Mouse (Mus musculus) CD4-positive, CD25-positive, alpha-beta regulatory T cell, adult 2 months (primary cell): Measurements from ENCODE around the gene Osbpl8.
"Not testable (repeated sequence)": the region's sequence is repeated elsewhere in the genome, so short reads cannot be mapped to it uniquely, and the experiment has no call there.

Source experiments
- DNase-seq: peaks from one replicate; pipeline ENCODE4 v3.0.0-alpha.2; 2012; ENCODE audit warnings: low read depth, low spot score

The Osbpl8 gene

DNA sequence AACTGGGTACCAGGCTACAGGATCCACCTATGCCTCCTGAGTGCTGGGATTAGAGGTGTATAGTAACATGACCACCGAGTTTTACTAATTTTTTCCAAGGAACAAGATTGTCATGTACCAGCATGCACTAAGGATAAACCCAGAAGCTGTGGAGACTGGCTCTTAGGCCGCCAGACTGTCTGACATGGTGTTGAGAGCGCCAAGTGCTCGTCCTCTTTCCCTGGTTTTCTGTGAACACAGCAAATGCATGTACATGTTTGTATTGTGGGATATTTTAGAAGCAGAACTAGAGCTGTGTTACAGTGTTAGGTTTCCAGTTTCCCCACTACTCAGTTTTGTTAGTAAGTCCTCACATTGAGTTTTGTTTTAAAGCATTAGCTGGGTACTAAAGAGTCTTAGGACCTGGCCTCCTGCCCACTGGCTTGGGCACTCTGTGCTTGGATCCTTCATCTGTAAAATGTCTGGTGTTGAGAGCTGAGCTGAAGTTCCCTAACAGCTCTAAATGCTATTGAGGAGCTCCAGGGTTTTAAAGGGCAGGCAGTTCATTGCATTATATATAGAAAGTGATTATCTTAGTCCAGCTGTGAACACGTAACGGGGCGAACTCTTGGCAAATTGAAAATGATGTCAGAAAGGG is 19.2 kb downstream of the Osbpl8 start:
- no peak for DNase-seq

GRCm38 (mm10) chr10:111185574-111186269 is 21.2 kb downstream of the Osbpl8 start:
- no peak for DNase-seq

DNA sequence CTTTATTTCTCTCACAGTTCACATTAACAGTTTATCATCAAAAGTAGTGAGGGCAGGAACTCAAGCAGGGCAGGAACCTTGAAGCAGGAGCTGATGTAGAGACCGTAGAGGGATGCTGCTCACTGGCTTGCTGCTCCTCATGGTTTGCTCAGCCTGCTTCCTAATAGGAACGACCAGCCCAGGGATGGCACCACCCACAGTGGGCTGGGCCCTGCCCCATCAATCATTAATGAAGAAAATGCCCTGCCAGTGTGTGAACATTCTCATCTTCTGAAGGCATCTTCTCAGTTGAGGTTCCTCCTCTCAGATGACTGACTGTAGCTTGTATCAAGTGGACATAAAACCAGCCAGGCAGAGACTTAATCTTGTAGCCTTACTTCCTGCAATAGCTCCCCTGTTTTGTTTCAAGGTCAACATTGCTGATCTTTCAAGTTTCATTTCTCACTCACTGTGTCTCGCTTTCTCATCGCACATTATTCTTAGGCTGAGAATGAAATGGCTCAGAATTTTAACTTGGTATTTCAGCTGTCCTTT is 24.5 kb downstream of the Osbpl8 start:
- no peak for DNase-seq

GRCm38 (mm10) chr10:111190110-111190795 is 25.7 kb downstream of the Osbpl8 start:
- no peak for DNase-seq

GRCm38 (mm10) chr10:111193536-111193935 is 29.0 kb downstream of the Osbpl8 start:
- DNase-seq: no peak

DNA sequence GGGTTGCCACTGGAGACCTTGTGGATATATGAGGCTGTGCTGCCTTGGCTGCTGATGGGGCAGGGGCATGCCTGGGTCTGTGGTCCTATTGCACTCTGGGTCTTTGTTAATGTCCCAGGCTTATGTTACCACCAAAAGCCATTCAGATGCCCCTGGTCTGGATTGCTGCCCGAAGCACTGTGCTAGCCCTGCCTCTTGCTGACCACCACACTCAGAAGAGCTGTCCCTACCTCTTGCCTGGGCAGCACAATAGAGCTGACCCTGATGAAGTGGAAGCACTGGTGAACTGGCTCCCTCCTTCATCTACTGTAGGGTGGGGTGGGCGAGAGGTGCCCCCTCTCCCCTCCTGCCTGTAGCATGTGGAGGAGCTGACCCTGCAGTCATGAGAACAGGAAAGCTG is 31.6 kb downstream of the Osbpl8 start:
- no peak for DNase-seq

DNA sequence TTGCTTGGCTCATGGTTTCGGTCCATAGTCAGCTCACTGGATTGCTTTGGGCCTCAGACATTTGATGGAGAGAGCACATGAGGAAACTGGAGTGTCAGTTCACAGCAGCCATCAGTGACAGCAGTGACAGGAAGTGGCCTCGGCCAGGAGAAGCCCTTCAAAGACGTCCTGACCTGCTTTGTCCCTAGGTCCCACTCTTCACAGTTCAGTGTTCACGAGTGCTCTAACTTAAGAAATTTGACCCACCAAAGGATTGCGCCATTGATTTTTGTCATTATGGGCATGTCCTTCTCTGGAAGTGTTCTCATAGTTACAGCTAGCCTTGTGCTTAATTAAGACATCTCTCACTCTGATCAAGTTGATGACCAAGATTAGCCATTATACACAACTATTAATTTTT is 34.2 kb downstream of the Osbpl8 start:
- DNase-seq: not testable (repeated sequence)

DNA sequence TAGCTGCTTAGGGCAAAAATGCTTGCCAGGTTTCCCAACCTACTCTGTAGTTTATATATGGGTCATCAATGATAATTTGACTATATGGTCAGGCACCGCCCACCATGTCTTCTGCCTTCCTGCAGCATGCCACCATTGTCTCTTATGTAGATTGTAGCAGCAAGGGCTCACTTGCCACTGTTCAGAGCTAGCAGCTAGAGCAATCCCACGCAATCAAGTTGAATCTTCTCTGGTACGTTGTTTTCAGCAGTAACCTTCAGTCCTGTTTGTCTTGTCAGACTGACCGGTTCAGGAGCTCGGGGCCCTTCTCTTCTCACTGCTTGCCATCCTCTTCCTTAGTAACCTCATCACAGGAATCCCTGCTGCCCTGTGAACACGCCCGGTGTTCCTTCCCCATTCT is 36.6 kb downstream of the Osbpl8 start:
- no peak for DNase-seq

DNA sequence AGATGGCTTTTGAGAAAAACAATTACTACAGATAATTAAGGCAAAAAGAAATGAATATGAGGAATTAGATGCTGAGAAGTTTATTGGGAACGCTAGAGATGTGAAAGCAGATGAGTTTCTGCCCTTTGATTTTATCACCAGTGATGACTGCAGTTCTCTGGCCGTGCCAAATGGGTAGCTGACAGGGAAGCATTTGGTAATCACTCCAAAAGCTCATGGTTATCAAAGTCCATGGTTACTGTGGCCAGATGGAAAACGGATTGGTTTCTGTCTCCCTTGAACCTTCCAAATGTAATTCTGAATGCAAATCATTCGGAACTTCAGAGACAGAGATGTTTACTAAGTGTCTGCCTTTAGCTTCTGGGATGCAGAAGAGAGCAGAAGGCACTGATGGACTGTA is 37.1 kb downstream of the Osbpl8 start:
- no peak for DNase-seq

- DNase-seq: no peak
These were observed 39.5 kb downstream of the Osbpl8 start for GRCm38 (mm10) chr10:111204089-111204488.

- DNase-seq: no peak
These were observed 40.9 kb downstream of the Osbpl8 start for GRCm38 (mm10) chr10:111205421-111205820.

- no peak for DNase-seq
These were observed 42.8 kb downstream of the Osbpl8 start for GRCm38 (mm10) chr10:111207386-111207785.

GRCm38 (mm10) chr10:111214084-111214483 is 49.5 kb downstream of the Osbpl8 start:
- DNase-seq: no peak

DNA sequence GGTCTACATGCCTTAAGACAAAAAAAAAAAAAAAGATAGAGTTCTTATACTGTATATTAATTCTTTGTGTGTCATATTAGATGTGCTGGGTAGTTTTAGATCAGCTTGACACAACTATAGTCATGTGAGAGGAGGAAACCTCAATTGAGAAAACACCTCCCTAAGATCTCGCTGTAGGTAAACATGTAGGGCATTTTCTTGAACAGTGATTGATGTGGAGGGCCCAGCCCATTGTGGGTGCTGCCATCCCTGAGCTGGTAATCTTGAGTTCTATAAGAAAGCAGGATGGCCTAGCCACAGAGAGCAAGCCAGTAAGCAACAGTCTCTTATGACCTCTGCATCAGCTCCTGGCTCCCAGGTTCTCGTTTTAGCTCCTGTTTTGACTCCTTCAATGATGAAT is 50.1 kb downstream of the Osbpl8 start:
- DNase-seq: peak; percentile 58

- no peak for DNase-seq
These were observed 51.0 kb downstream of the Osbpl8 start for GRCm38 (mm10) chr10:111215572-111215971.

DNA sequence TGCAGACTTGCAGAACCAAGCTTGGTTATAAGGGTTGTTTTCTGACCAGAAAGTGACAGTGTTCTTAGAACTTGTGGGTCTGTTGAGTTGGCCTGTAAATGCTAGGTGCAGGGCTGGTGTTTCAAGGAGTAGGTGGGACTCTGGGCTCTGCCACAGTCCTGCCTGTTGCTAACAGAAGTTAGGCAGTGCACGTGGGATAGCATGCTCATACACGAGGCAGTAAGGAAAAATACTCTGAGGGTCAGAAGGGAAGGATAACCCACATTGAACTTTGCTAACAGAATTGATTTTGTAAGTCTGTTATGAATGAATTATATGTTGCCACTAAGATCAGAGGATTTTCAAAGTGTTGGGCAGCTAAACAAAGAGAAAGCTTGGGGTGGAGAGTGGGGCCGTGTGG is 51.6 kb downstream of the Osbpl8 start:
- no peak for DNase-seq

- no peak for DNase-seq
These were observed 58.0 kb downstream of the Osbpl8 start for GRCm38 (mm10) chr10:111222535-111222934.

DNA sequence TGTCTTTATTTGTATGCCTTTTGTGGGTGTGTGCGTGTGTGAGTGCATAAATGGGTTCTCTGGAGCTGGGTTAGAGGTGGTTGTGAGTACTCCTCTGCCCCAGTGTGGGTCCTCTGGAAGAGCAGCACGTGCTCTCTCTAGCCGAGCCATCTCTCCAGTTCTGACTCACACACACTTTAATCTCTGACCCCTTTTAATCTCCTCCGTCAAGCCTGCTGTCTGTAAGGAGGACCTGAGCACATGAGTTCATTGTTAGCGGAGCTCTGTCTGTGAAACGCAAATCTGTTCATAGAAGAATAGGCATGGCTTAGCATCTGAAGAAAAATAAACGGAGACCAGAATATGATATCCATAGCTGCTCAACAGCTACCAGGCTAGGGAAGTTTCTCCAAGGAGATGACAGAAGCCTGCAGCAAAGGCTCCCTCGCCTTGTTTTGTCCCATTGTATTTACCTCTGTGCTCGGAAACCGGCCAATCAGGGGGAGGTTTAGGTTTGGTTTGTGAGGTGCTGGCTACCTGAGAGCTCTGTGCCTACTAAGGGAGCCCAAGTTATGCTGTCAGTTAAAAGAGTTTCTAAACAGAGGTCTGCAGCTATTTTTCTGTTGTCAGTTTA is 58.8 kb downstream of the Osbpl8 start:
- DNase-seq: peak; percentile 17

DNA sequence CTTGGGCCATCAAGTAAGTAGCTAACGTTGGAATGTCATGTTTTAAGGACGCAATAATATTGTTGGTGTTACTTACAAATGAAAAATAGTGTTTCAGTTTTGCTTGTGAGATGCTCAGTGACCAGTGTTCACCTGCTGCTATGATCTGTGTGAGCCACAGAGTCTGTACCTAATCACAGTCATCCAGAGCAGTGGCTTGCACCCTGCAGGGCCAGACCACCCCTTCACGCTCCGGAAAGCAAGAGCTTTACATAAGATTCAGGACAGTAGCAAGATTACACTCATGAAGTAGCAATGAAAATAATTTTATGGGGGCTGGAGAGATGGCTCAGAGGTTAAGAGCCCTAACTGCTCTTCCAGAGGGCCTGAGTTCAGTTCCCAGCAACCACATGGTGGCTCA is 60.1 kb downstream of the Osbpl8 start:
- DNase-seq: no peak

DNA sequence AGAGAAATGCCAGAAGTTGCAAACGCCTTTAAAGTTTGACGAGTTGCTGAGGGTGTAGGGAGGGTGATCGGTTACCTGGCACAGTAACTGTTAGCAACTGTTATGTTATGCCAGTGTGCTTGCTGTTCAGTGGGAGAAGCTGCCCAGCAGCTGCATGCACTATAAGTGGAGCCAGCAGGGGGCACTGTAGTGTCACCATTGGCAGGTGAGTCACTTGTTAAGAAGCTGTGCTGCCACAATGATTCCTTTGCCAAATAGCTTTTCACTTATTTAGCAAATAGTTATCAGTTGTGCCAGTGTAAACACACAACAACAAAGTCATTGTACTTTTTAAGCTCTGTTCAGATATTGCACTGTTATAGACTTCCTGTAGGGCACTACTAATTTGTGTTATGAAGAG is 62.0 kb downstream of the Osbpl8 start:
- peak; percentile 92 for DNase-seq

GRCm38 (mm10) chr10:111232237-111232636 is 67.7 kb downstream of the Osbpl8 start:
- DNase-seq: peak; percentile 32

- peak; percentile 36 for DNase-seq
These were observed 69.1 kb downstream of the Osbpl8 start for GRCm38 (mm10) chr10:111233476-111234130.
